Mouse (Mus musculus): ENCODE measurements around the gene Astn2.

DNA sequence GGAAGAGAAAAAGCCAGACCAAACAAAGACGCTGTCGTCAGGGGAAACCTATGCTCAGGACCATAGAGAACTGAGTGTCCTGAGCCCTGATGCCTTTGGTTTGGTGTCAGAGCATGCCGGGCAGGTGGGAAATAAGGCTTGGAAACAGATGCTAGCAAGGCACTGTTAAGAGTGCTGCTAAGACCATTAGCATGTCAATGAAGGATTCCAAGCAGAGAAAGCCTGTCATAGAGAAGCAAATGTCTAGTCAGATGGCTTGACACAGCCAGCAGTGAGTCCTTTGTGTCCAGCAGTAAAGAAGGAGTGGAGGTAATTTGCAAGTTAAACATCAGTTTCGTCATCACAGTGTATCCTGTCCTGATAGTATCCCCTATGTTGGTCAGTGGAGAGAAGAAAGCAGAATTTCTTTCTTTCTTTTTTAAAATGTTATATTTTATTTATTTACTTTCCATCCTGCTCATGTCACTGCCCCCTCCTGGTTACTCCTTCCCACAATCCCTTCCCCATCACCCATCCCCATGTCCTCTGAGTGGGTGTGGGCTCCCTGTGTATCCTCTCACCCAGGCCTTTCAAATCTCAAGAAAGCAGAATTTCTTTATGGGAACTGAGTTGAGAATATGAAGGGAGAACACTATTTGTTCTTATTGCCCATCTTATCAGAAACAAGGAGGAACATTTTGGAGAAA lies 73.7 kb downstream of the Astn2 start:
- TF ChIP-seq POLR2A (IDR thresholded peaks at IDR 0.05; ENCODE audit: insufficient read length, low read depth) (no peak), USF1 (IDR thresholded peaks at IDR 0.05; ENCODE audit: low read depth) (no peak), REST (IDR thresholded peaks at IDR 0.05; ENCODE audit: insufficient read depth, insufficient read length) (no peak), MAX (IDR thresholded peaks at IDR 0.05; ENCODE audit: low read depth) (no peak), SRF (IDR thresholded peaks at IDR 0.05; ENCODE audit: control insufficient read depth, insufficient read length, low read depth) (no peak)

All from myocyte (in vitro differentiated cells).